Mouse (Mus musculus) embryo, embryonic 11.5 days (tissue): ENCODE measurements at regions not wholly inside any gene's neighbourhood (a gene's known extent, or its start where the extent isn't known, plus 50 kb on each side); places are given as distances from the start of the nearest gene placed in this dataset.
A peak's percentile ranks its signal among the peaks of the same experiment; 100 is the strongest.

Experiments used
- DNase-seq: peaks from one replicate; pipeline ENCODE4 v3.0.0-alpha.2; 2012; ENCODE audit warnings: low read depth, low spot score

DNA sequence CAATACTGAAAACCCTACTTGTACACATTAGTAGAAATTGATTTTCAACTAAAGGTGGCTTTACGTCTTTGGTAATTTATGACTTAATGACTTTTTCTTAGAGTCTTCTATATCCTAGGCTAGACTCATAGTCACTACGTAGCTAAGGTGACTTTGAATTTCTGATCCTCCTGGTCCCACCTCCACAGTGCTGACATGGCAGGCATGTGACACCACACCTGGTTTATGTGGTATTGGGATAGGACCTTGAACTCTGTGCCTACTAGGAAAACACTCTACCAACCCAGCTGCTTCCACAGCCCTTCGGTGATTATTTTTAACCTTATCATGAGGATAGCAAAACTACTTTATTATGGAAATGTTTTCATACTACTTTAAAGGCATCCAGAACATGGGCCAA is 51.5 kb upstream of the D7Ertd443e start:
- DNase-seq, result no peak

DNA sequence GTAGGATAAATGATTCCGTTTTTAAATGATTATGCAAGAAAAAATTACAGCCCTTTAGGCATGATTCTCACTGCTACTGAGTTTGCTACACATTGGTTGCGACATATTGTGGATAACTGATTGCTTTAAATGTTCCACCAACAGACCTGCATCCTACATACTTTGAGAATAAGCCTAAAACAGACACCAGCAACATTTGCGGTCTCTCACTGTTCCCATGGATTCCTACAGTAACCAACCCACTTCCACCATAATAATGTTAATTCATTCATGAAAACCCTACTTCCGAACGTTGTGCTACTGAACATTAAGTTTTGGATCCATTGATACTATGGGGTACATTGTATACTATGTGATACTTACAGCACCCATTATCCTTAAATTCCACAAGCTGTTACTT is 53.8 kb upstream of the D7Ertd443e start:
- DNase-seq, result no peak

DNA sequence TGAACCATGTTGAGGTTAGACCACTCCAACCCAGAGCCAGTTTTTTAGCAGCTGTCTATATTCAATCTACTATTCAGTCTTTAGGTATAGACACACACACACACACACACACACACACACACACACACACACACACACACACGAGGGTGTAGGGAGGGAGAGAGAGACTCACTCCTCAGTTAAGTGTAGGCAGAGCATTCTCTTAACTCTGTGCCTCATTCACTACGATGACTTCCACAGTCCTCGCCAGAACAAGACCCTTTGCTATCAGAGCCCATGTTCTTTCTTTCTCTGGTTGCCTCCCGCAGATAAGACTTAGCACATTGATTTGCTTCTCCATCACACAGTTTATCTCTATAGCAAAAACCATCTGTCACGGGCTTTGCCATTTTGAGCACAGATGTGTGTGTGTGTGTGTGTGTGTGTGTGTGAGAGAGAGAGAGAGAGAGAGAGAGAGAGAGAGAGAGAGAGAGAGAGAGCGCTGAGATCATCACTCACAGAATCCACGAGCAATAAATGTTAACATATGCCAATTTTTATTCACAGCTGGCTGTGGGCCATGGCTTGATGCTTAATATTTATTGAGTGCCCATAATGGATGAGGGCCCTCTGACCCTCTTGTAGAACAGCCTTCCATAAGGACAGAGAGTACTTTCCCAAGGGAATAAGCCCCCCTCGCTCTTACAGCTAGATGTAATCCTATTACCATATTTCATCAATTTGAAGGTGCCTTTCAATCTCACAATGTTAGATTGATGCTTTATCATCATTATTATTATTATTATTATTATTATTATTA is 59.7 kb upstream of the D7Ertd443e start:
- no peak for DNase-seq

DNA sequence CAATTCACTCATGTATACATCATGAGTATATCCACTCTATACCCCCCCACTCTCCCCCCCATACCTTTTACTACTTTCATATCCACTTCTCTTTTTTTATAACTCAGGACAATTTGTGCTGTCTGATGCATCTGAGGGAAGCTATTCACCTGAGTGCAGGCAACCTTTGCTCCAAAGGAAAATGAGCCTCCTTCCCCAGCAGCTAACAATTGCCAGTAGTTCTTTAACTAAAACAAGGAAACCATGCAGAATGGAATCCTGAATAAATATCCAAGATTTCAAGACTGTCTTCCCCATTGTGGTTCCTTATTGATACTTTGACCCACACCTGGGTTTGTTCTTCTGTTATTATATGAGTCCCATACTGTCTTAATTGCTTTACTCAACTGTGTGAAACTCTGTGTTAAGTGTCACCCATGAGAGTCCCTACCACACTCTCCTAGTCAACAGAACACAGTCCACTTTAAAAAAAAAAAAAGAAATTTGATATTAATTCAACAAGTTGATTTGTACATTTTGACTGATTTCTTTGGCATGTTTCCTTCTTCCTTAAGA is 62.3 kb upstream of the D7Ertd443e start:
- DNase-seq, result no peak

DNA sequence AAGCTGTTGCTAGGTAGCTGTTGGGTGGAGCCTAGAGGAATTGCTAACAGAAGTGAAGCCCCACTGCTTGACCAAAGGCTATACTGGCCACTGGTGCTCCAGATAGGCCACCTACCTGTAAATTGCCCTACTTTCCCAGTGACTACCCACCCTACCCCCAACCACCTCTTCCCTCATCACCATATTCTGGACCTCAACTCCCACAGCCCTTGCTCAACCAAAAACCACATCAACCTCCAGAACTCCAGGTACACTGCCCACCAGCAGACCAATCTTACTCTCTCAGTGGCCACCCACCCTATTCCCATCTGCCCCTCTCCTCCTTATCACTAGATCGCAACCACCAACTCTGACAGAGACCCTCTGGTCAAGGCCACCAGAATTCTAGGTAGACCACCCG is 63.4 kb upstream of the D7Ertd443e start:
- DNase-seq, result no peak

DNA sequence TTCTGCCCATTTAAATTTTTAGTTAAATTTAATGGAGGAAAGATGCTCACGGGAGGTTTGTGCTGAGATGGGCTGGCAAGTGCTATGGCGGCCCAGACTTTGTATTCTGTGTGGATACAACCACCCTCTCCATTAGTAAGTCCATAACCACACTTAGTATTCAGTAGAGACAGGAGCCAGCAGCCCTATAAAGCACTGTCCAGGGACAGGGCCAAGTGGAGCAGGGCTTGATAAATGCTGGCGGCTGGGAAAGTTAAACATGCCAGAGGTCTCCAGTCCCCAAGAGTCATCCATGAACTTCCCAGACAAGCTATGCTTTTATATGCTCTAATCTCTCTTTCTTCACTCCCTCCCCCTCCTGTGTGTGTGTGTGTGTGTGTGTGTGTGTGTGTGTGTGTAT is 77.2 kb upstream of the D7Ertd443e start:
- DNase-seq, result no peak

DNA sequence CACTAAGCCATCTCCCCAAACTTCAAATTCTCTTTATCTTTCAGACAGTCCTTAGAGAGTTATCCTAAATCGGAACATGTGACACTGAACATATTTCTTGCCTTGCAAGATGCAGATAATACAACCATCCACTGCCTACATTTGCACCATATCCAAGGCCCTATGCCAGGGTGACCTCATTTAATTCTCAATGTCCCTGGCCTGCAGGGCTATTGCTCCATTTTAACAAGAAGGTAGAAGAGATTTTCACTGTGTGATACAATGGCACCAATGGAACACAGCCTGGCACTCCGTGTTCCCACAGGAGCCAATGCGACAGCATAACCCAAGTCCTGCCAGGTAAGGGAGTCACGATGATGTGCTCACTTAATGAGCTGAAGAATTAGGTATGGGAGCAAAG is 77.9 kb upstream of the D7Ertd443e start:
- no peak for DNase-seq

DNA sequence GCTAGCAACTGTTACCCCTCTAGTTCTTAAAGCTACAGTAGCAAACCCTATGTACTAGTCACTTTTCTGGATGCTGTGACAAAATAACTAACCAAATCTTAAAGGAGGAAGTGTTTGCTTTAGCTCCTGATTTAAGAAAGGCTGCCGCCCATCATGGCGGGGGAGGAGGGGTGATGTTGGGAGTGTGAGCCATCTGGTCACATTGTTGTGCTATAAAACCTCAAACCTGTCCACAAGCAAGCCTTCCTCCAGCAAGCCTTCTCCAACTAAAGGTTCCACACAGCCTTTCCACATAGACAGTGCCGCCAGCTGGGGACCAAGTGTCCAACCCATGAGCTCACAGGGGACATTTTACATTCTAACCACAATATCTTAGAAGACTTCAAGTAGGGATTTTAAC is 81.8 kb upstream of the D7Ertd443e start:
- no peak for DNase-seq

DNA sequence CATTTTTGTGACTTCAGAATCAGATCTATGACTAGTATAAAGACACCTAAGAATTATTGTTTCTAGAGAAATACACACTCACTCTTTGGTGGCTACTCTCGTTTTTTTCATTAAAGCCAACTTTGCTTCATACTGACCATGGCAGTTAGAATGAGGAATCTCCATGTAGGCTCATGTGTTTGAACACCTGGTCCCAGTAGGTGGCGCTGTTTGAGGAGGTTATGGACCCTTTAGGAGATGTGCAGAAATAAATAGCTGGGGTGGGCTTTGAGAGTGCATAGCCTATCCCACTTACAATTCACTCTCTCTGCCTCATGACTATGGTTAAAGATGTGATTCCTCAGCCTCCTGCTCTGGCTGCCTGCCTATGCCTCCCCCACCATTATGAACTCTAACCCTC is 85.8 kb upstream of the D7Ertd443e start:
- peak; percentile 24 for DNase-seq

DNA sequence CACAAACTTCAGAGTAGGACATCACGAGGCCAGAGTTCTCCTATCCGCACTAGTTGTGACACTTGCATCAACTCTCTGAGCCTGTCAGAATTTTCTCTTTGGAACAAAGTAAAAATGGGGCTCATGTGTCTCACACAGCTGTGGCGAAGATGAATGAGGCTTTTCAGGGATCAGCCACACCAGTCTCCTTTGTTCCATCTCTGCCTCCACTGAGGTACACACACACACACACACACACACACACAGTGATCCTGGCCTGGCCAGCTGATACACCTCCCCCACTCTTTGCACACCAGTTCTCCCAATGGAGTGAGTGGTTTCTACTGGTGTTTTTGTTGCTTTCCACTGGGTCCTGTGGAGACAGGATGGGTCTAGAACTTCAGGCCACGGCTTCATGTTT is 105.9 kb upstream of the D7Ertd443e start:
- DNase-seq, result no peak

DNA sequence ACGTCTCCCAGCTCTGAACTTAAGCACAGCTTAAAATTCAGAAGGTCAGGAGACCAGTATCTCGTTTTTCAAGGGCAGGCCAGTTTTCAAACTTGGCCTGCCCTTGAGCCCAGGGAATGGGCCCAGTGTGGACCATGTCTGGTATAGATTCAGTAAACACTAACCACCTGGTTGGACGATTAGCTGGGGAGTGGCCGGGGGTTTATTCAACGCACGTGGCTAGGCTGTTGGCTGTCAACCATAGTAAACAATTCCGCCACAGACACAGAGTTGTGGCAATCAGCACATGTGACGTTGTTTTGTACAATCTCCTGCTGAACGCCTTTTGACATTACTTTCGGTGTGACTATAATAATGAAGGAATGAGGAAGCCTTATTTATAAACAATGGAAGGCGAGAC is 111.8 kb upstream of the D7Ertd443e start:
- no peak for DNase-seq

DNA sequence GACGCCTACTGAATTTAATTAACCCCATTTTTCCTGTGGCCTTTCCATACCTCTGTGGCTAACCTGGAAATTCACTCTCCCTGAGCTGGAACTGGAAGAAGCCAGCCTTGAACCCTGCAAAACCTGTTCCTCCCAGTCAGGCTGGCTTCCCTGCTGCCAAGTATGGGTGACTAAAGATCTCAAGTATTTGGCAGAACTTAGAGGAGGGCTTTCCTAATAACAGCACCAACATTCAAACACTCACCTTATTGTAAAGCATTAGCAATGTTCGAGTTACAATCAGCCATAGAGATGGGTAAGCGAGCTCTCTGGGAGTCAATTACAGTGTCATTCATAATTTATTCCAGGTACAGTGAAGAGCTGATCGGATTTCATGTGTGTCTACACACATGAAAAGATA is 112.4 kb upstream of the D7Ertd443e start:
- no peak for DNase-seq

DNA sequence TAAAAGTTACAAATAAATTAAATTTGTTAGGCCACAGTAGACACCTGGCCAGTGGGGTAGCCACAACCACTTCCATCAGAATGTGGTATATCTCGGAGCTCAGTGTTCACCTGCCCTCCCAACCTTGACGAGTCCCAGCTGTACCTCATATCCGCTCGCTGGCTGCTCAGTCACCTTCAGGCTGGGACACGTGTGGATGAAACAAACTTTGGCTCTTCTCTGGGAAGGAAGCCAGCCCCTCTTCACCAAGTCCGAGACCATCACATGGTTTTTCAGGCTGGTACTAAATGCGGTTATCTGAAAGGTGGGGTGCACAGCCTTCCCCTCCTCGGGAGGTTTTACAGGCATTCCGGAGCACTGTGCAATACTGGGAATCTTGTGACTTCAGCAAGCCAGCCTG is 113.3 kb upstream of the D7Ertd443e start:
- DNase-seq, result no peak

DNA sequence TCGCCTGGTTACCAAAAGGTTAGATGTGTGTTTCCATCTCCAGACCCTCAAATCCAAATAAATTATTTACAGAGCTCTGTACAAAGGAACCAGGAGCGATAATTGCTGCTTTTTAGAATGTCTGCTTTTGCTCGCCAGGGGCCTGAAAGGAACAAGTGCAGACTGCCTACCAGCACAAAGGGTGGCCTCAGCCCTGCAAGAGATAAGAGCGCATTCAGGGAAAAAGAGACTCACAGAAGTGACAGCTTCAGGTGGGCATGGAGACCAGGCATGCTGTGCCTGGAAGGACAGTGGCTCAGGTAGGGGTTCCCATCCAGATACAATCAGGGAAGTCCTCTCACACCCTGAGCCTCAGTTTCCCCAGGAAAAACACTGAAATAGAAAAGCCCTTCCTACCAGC is 114.0 kb upstream of the D7Ertd443e start:
- no peak for DNase-seq

DNA sequence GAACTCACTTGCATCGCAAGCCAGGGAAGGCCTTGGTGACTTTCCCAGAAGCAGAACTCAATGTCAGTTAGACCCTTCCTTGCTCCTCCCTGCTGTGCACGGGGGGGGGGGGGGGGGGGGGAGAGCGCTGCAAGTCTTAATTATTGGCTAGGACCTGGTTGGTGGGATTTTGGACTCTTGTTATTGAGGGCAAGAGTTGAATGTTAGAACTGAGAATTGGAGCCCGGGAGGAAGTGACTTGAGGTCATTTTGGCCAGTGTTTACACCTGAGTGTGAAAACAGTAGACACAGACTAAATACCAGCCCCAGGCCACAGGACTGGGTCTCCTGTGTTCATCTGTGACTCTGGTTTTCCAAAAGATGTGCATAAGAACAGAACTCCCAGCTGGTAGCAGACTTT is 114.7 kb upstream of the D7Ertd443e start:
- DNase-seq, result no peak

DNA sequence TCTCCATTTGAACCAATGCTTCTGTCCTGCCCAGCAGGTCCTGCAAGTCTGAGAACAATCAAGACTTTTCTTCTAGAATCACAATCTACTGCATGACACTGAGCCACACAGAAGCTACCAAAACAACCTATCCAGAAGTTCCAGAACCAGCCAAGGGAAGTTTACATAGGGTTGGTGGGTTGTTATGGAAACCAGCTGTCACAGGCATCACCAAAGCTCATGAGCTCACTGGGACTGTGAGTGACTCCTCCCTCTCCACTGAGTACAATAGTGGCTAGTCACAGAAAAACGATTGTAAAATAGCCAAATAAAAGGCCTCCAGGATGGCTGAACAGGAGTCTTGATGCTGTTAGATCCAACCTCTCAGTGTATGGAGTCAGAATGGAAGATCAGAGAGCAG is 115.6 kb upstream of the D7Ertd443e start:
- no peak for DNase-seq

DNA sequence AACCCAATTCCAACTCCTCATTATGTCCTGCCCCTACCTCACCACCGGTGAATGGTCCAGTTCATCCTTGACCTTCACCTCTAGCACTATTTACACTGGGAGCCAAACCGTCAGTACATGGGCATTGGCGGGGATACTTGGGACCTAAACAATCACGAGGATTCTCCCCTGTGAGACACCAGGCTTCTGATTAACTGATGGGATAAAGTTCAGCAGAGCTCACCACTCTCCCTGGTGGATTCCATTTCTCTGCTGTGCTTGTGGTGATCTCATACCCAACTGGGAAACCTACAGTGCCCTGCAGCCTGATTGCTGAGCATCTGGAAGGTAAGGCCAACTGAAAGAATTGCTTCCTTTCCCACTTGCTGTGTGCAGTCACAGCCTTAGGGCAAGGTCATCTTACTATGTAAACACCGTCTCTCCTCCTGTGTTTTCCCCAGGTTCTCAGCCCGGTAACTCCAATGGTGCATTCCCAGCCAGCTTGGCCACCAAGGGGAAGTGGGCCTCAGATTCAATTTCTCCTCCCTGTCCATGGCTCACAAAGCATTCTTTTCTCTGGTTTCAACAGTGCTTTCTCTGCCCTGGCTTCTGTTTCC is 125.0 kb upstream of the D7Ertd443e start:
- no peak for DNase-seq

DNA sequence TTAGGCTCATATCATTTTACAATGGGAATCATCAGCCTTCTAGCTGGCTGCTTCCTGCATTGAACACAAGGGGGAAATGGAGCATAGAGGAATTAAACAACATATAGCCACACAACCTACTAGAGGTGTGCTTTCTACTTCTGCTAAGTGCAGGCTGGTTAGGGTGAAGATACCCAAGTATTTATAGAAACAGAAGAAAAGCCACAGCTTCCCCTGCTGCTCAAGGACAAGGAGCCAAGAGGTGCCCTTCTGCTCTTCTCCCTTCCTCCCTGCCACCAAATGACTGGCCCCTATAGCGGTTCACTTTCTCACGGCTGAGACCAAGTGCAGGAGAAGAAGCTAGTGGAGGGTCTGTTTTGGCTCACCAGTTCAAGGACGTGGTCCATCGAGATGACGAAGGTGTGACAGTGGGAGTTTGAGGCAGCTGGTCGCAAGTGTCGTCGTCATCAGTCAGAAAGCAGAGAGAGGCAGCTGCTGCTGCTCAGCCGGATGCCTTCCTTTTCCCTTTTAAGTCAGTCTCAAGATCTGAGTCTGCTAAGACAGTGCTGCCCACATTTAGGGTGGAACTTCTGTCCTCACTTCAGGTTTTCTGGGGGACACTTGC is 134.0 kb upstream of the D7Ertd443e start:
- no peak for DNase-seq

DNA sequence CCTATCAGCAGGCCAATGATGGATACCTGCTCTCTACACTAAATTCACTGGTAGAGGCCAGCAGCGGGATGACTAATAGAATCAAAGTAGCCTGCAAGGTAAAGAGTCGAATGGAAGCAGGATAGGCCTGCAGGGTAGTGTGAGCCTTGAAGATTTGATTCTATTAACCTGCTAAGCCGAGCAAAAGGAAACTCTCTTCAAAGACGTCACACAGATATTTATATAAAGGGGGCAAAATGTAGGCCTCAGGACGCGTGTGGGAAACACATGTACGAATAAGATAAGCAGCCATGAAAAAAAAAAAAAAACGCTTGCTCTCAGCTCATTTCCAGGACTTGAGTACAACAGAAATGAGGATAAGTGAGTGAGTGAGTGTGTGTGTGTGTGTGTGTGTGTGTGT is 138.4 kb upstream of the D7Ertd443e start:
- DNase-seq, result no peak

DNA sequence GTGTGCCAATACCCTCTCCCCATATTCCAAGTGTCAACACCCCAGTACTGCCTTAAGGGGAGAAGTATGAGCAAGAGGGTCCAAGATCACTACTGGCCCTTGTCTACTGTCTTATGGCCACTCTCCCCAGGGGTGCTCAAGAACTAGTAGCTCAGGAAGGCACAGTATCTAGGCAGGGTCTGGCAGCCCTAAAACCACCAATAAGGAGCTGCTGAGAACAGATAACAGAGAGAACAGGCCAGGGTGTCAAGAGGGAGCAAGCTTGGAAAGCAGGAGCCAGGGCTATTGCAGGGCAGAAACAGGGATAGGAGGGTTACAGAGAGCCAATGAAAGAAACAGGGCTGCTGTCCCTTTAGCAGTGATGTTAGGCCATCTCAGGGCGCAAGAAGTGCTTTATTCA is 139.6 kb upstream of the D7Ertd443e start:
- DNase-seq, result no peak

DNA sequence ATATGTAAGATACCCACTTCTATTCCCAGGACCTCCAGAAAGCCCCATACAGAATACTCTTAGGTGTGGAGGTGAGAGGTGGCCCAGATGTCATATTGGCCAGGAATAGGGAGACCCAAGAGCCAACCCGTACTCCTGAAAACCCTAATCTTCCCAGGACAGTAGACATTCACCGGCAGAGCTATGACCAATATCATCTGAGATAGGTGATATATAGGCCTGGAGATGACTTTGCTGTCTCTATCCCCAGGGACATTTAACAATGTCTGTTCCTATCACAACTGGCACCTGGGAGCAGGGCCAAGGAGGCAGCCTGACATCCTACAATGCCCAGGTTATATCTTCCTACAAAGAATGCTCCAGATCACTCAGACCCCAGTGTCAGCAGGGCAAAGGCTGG is 140.0 kb upstream of the D7Ertd443e start:
- DNase-seq, result no peak

DNA sequence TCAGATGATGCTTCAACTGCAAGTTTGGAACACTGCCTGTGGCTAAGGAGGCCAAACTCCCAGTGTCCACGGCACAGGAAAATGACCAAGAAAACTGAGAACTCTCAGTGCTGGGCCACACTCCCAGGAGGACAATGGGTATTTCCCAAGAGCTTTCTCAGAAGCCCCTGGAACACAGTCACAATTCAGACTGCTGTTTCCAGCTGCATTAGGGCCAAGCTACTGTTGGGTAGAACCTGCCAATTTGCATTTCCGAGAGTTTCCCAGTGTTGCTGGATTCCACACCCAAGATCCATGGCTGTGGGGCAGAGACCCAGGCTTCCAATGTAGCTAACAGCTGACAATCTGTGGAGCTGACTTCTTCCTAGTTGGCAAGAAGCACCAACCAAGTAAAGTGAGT is 141.9 kb upstream of the D7Ertd443e start:
- no peak for DNase-seq

DNA sequence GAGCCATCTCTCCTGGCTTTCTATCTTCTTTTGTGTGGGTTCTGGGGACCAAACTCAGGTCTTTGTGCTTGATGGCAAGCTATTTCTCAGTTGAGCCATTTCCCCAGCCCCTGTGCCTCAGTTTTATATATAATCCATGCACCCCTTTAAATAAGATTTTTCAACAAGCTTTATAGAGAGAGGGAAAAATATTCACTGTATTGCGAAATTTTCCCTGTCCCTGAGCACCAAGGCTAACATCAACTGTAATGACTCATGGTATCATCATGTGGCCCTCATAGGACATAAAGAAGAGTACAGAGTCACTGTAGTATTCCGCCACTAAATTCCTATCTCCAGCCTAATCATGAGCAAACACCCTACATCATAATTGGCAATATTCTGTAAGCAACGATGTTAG is 142.4 kb upstream of the Dock1 start:
- DNase-seq, result no peak
